Mouse (Mus musculus): ENCODE results near the gene H6pd. TPM values are rescaled to one million over a fixed set of nuclear protein-coding genes. Genes with fewer than 3 reads are reported as not detected.

The H6pd gene
- polyA plus RNA-seq, 1 experiment from 2014 or later, result 0.98 TPM

GRCm38 (mm10) chr4:149992670-149993032, 16.2 kb downstream of the H6pd start:
- H3K9ac ChIP-seq, result no peak overlapping the region
- H3K4me1 ChIP-seq, result peaks cover 28% of the 10 kb centered on the region
- no peak overlapping the region for H3K4me3 ChIP-seq
- no peaks in the 10 kb centered on the region for H3K36me3 ChIP-seq (ENCODE audit: poor library complexity, severe bottlenecking)
- 91% methylated on average over 8 of the region's 8 CpGs for WGBS
- no peak overlapping the region for H3K27ac ChIP-seq
- peaks cover 17% of the 10 kb centered on the region for H3K27me3 ChIP-seq
- no peaks in the 10 kb centered on the region for H3K9me3 ChIP-seq (replicated peaks)
- H3K4me2 ChIP-seq, result no peak overlapping the region
- no peak for ATAC-seq

GRCm38 (mm10) chr4:149991755-149992669, 16.8 kb downstream of the H6pd start:
- Histone ChIP-seq H3K27me3 (peaks cover 17% of the 10 kb centered on the region), H3K9ac (no peak overlapping the region), H3K4me3 (no peak overlapping the region), H3K4me1 (peaks cover 28% of the 10 kb centered on the region), H3K36me3 (ENCODE audit: poor library complexity, severe bottlenecking) (no peaks in the 10 kb centered on the region), H3K4me2 (no peak overlapping the region), H3K9me3 (replicated peaks) (no peaks in the 10 kb centered on the region), H3K27ac (no peak overlapping the region)
- WGBS, result 79% methylated on average over 13 of the region's 13 CpGs
- ATAC-seq, result no peak

DNA sequence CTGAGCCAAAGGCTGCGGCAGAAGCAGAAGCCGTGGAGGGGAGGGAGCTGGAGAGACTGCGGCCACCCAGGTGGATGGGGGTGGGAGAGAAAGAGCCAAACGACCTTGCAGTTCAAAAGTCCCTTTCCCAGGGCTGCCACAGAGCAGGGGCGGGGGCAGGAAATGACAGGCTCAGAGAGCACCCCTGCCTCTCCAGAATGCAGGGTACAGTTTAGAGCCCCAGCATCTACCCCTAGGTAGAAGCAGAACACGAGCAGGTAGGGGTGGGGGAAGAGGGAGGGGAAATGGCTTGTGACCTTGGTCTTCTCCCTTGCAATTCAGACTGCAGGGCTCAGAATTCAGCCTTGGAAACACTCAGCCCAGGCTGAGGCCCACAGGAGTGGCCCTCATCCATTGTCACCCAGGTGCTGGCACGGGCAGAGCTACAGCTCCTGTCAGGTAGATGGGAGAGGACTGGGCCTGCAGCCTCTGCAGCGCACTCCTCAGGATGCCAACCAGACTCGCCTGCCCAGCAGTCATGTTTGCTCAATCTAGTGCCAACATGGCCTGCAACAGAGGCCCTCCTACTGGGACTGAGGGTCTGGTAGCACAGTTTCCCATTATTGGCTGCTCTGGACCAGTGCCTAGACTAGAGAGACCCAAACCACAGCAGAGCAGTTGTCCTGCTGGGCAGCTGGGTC, 17.7 kb downstream of the H6pd start:
- H3K36me3 ChIP-seq (ENCODE audit: poor library complexity, severe bottlenecking), result no peaks in the 10 kb centered on the region
- 26% methylated on average over 9 of the region's 9 CpGs for WGBS
- H3K9me3 ChIP-seq (replicated peaks), result no peaks in the 10 kb centered on the region
- H3K4me2 ChIP-seq, result no peak overlapping the region
- H3K4me3 ChIP-seq, result no peak overlapping the region
- H3K4me1 ChIP-seq, result peaks cover 28% of the 10 kb centered on the region
- ATAC-seq, result no peak
- H3K27me3 ChIP-seq, result peaks cover 17% of the 10 kb centered on the region
- H3K9ac ChIP-seq, result peak overlapping the region; percentile 17; the same call in 1 of the 2 replicates
- peak overlapping the region; percentile 17 for H3K27ac ChIP-seq

GRCm38 (mm10) chr4:149990212-149990953, 18.4 kb downstream of the H6pd start:
- Histone ChIP-seq H3K4me2 (peak overlapping the region; percentile 0; the same call in 1 of the 2 replicates), H3K27ac (peak overlapping the region; percentile 19; the same call in 1 of the 2 replicates), H3K27me3 (peaks cover 17% of the 10 kb centered on the region), H3K4me1 (peaks cover 28% of the 10 kb centered on the region), H3K9ac (peak overlapping the region; percentile 17; the same call in 1 of the 2 replicates), H3K4me3 (no peak overlapping the region), H3K36me3 (ENCODE audit: poor library complexity, severe bottlenecking) (no peaks in the 10 kb centered on the region), H3K9me3 (replicated peaks) (no peaks in the 10 kb centered on the region)
- 13% methylated on average over 8 of the region's 8 CpGs for WGBS
- ATAC-seq, result peak; percentile 83

DNA sequence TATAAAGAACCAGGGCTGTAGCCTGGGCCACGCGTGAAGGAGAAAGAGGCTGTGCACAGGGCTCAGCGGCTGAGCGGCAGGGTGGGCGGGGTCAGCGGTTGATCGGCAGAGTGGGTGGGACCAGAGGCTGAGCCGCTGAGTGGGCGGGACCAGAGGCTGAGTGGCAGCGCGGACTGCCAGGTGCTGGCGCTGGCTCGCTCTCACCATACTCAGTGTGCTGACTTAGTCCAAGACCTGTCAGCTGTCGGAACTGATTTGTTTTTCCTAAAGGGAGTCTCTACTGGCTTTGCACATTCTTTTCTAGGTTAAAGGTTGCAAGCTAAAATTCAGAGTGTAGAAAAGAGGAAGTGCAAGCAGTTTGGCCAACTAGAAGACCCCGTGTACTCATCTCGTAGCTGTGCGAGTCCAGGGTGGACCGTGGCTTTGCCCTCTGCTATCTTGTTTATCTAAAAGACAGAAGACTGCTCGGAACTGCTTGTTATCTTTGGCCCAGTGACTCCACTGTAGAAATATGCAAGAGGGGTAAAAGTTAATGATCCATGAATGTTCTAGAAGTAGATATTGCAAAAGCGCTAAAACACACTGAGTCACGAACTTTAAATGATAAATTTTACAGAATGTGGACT, 19.8 kb downstream of the H6pd start:
- H3K4me1 ChIP-seq, result peaks cover 28% of the 10 kb centered on the region
- ATAC-seq, result peak; percentile 94
- H3K9me3 ChIP-seq (replicated peaks), result no peaks in the 10 kb centered on the region
- H3K4me2 ChIP-seq, result peak overlapping the region; percentile 59
- peak overlapping the region; percentile 24 for H3K4me3 ChIP-seq
- H3K36me3 ChIP-seq (ENCODE audit: poor library complexity, severe bottlenecking), result no peaks in the 10 kb centered on the region
- peaks cover 17% of the 10 kb centered on the region for H3K27me3 ChIP-seq
- H3K27ac ChIP-seq, result no peak overlapping the region
- peak overlapping the region; percentile 41 for H3K9ac ChIP-seq
- 12% methylated on average over 21 of the region's 21 CpGs for WGBS

GRCm38 (mm10) chr4:149988301-149988700, 20.5 kb downstream of the H6pd start:
- H3K4me3 ChIP-seq, result no peak overlapping the region
- H3K4me2 ChIP-seq, result peak overlapping the region; percentile 59
- H3K36me3 ChIP-seq (ENCODE audit: poor library complexity, severe bottlenecking), result no peaks in the 10 kb centered on the region
- H3K4me1 ChIP-seq, result peaks cover 28% of the 10 kb centered on the region
- H3K27ac ChIP-seq, result no peak overlapping the region
- H3K9ac ChIP-seq, result 0 out of 2 replicates have a peak overlapping the region, but pooled peaks have one; percentile 41
- 80% methylated on average over 6 of the region's 6 CpGs for WGBS
- no peaks in the 10 kb centered on the region for H3K9me3 ChIP-seq (replicated peaks)
- ATAC-seq, result no peak
- peaks cover 17% of the 10 kb centered on the region for H3K27me3 ChIP-seq

GRCm38 (mm10) chr4:149986671-149987417, 22.0 kb downstream of the H6pd start:
- no peak for ATAC-seq
- H3K9me3 ChIP-seq (replicated peaks), result no peaks in the 10 kb centered on the region
- no peak overlapping the region for H3K27ac ChIP-seq
- no peak overlapping the region for H3K4me2 ChIP-seq
- H3K4me3 ChIP-seq, result no peak overlapping the region
- peaks cover 28% of the 10 kb centered on the region for H3K4me1 ChIP-seq
- no peak overlapping the region for H3K9ac ChIP-seq
- H3K36me3 ChIP-seq (ENCODE audit: poor library complexity, severe bottlenecking), result no peaks in the 10 kb centered on the region
- H3K27me3 ChIP-seq, result peaks cover 12% of the 10 kb centered on the region
- 82% methylated on average over 10 of the region's 10 CpGs for WGBS

DNA sequence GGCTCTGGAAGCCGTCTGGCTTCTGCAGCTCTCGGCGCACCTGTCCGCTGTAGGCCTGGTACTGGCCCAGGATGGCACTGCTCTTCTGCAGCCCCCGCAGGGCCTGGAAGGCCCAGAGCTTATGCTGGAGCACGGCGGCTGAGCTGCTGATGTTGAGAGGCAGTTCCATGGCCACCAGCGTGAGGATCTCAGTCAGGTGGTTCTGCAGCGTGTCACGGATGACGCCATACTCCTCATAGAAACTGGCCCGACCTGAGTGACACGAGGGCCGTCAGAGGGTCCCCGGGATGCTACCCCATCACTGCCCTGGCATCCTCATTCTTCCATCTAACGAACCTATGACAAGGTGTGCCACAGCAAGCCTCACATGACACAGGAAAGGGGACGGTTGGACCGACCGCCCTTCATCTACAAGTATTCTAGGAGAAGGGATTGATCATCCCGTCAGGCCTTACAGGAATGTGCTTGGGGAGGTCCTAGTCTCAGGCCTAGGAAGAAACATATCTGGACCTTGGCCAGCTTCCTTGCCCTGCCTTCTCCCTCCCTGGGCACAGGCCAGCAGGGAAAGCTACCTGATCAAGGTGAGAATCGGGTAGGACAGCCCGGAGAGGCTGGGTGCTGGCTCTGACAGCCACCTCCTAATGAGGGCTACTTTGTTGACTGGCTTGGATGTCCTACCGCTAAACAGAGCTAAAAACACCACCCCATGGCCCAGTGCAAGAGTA, 24.7 kb downstream of the H6pd start:
- Histone ChIP-seq H3K4me2 (no peak overlapping the region), H3K27ac (no peak overlapping the region), H3K36me3 (ENCODE audit: poor library complexity, severe bottlenecking) (no peaks in the 10 kb centered on the region), H3K27me3 (0 out of 2 replicates have a peak, but pooled peaks cover under 1% of the 10 kb centered on the region), H3K4me1 (peaks cover 12% of the 10 kb centered on the region), H3K9me3 (replicated peaks) (no peaks in the 10 kb centered on the region), H3K9ac (no peak overlapping the region), H3K4me3 (no peak overlapping the region)
- ATAC-seq, result no peak
- WGBS, result 95% methylated on average over 23 of the region's 23 CpGs

DNA sequence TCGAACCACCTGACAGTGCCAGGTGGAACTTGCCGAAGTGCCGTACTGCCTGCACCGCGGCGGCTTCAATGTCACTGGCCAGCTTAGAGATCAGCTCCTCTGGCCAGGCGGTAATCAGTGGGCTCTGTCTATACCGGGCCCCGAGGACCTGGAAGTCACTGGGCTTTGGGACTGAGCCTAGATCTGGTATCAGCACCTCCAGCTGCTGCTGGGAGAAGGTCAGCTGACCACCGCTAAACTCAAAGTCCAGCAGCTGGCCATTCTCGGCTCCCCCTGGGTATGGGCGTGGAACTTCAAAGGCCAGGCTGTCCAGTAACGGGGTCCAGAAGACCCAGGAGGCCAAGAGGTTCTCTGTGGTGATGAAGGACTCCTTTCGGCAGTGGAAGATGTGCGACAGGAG, 26.7 kb downstream of the H6pd start:
- H3K36me3 ChIP-seq (ENCODE audit: poor library complexity, severe bottlenecking), result no peaks in the 10 kb centered on the region
- peaks cover 14% of the 10 kb centered on the region; the same call in 1 of the 2 replicates for H3K4me1 ChIP-seq
- 81% methylated on average over 15 of the region's 15 CpGs for WGBS
- peaks cover 2% of the 10 kb centered on the region; the same call in 1 of the 2 replicates for H3K27me3 ChIP-seq
- no peak for ATAC-seq
- H3K4me3 ChIP-seq, result no peak overlapping the region
- no peaks in the 10 kb centered on the region for H3K9me3 ChIP-seq (replicated peaks)
- no peak overlapping the region for H3K9ac ChIP-seq
- no peak overlapping the region for H3K4me2 ChIP-seq
- no peak overlapping the region for H3K27ac ChIP-seq

GRCm38 (mm10) chr4:149979819-149980308, 29.0 kb downstream of the H6pd start:
- H3K4me3 ChIP-seq, result 0 out of 2 replicates have a peak overlapping the region, but pooled peaks have one; percentile 23
- 0 out of 2 replicates have a peak overlapping the region, but pooled peaks have one; percentile 31 for H3K9ac ChIP-seq
- H3K27ac ChIP-seq, result no peak overlapping the region

More at GRCm38 (mm10) chr4:149979819-149980308, 29.0 kb downstream of the H6pd start:
- peak; percentile 61 for ATAC-seq
- no peaks in the 10 kb centered on the region for H3K9me3 ChIP-seq (replicated peaks)
- peaks cover 14% of the 10 kb centered on the region; the same call in 1 of the 2 replicates for H3K4me1 ChIP-seq
- 1% methylated on average over 12 of the region's 12 CpGs for WGBS
- peaks cover 2% of the 10 kb centered on the region; the same call in 1 of the 2 replicates for H3K27me3 ChIP-seq
- peak overlapping the region; percentile 53 for H3K4me2 ChIP-seq
- no peaks in the 10 kb centered on the region for H3K36me3 ChIP-seq (ENCODE audit: poor library complexity, severe bottlenecking)

Data from forebrain, embryonic 13.5 days (tissue).